Mouse (Mus musculus): ENCODE measurements around the gene Ano5. TPM values are rescaled to one million over a fixed set of nuclear protein-coding genes. Genes with fewer than 3 reads are reported as not detected.

Gene Ano5
- polyA plus RNA-seq, 1 experiment from 2014 or later, result 0.90 TPM

DNA sequence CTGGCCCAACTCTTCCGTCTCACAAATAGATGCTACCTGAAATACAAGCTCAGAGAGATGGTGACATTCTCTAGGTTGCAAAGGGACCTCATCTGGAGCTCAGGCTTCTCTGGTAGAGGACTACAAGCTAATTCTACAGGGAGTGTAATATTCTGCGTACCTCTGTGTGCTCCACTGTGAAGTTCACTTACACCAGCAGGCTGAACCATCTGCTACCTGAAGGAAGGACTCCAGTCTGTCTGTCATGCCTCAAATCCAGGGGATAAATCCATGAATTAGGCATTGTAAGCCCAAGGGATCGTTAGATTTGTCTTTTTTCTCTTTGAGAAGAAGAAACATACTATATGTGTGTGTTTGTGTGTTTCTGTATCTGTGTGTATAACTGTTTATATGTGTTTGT, 120.3 kb downstream of the Ano5 start:
- H3K27me3 ChIP-seq, result peaks cover 34% of the 10 kb centered on the region
- H3K9ac ChIP-seq, result peak overlapping the region; percentile 73
- no peaks in the 10 kb centered on the region for H3K9me3 ChIP-seq
- peak overlapping the region; percentile 32 for H3K4me3 ChIP-seq
- no peaks in the 10 kb centered on the region for H3K36me3 ChIP-seq
- no peak for ATAC-seq (ENCODE audit: low FRiP score)
- H3K4me2 ChIP-seq, result peak overlapping the region; percentile 58
- H3K4me1 ChIP-seq (replicated peaks), result peaks cover 17% of the 10 kb centered on the region
- WGBS, result 63% methylated on average over 3 of the region's 3 CpGs
- peak overlapping the region; percentile 92 for H3K27ac ChIP-seq

DNA sequence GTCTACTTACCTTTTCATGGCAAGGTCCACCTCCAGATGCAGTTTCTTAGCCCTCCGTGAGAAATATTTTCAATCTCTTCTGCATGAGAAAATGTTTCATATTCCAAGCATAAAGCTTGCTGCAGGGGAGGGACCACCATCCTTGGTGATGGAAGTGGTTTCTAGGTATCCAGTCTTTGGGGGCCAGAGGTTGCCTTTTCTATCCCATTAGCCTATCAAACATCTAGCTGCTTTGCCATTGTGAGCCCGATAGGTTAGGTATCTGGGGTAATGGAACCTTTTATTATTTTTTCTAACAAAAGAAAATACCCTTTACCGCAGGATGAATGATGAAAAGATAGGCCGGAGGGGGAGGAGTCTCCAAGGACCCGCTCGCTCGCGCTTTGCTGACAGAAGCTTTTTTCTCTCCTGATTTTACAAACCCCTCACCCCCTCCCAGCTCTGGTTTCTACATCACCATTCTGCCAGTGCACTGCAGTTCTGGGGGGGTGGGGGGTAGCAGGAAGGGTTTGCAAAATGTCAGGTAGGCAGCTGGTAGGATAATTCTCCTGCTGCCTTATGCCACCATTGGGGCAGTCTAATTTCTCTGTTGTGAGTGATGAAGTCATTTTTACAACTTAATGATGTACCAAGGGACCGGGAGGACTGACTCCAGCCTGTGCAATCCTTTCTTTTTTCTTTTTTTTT, 121.9 kb downstream of the Ano5 start:
- H3K4me3 ChIP-seq, result peak overlapping the region; percentile 25
- peak overlapping the region; percentile 55; the same call in 1 of the 2 replicates for H3K9ac ChIP-seq
- H3K9me3 ChIP-seq, result no peaks in the 10 kb centered on the region
- peak; percentile 89 for ATAC-seq (ENCODE audit: low FRiP score)
- no peaks in the 10 kb centered on the region for H3K36me3 ChIP-seq
- peaks cover 23% of the 10 kb centered on the region for H3K27me3 ChIP-seq
- peaks cover 9% of the 10 kb centered on the region for H3K4me1 ChIP-seq (replicated peaks)
- peak overlapping the region; percentile 43 for H3K4me2 ChIP-seq
- peak overlapping the region; percentile 89 for H3K27ac ChIP-seq
- WGBS, result 2% methylated on average over 9 of the region's 9 CpGs

DNA sequence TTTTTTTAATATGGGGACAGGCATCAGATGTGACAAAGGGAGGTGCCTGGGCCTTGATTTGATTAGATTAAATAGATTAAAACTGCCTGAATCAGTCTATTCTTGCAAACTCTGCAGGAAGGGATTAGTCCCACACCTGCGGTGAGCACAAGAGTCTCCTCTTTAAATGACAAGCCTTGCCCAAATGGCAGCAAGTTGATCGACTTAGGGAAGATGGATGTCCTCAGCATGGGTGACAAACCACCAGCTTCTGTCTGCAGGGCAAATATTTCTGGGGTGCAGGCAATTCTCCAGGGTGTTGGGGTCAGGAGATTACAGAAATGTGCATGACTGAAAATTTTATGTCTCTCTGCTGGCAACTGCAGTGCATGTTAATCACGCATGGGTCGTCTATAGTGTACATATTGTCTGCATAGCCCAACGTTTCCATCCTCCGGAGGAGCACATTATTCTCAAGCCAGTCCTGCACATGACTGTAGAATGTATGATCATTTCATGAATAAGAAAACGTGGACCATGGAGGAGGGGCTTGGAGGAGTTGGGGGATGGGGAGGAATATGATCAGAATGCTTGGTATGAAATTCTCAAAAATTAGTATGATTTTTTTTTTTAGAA, 122.5 kb downstream of the Ano5 start:
- H3K4me1 ChIP-seq (replicated peaks), result peaks cover 9% of the 10 kb centered on the region
- 4% methylated on average over 7 of the region's 7 CpGs for WGBS
- peaks cover 20% of the 10 kb centered on the region for H3K27me3 ChIP-seq
- H3K27ac ChIP-seq, result peak overlapping the region; percentile 89
- H3K9ac ChIP-seq, result peak overlapping the region; percentile 51; the same call in 1 of the 2 replicates
- peak; percentile 75 for ATAC-seq (ENCODE audit: low FRiP score)
- no peaks in the 10 kb centered on the region for H3K9me3 ChIP-seq
- H3K4me2 ChIP-seq, result peak overlapping the region; percentile 43
- peak overlapping the region; percentile 25 for H3K4me3 ChIP-seq
- no peaks in the 10 kb centered on the region for H3K36me3 ChIP-seq

Other genes starting within 250 kb of the Ano5 start
- 78.6 and 80.9 TPM in 2 replicates for gene Slc17a6, start 111.0 kb downstream of the Ano5 start, polyA plus RNA-seq (2015; fragmentation: Nextera tagmentation; extraction: Ambion mirVana)